Mouse (Mus musculus): Measurements from ENCODE around the gene Plxnc1.

Gene Plxnc1

DNA sequence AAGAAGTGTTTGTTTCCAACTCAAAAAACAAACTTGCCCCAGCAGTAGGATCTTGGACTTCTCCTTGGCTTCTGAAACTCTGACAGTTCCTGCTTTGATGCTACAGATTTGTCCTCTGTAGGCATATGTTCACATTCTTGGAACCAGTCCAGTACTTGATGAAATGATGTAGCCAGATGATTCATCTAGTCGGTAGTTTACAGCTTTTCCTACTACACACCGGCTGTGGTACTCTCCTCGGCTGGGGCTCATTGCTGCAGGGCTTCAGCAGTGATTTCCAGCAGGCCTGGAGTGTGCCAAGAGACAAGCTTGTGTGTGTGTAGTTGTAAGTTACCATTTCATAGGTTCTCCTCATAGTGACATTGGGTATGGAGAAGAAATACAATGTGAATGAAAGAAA is 173.1 kb downstream of the Plxnc1 start:
- Histone ChIP-seq H3K4me1 (replicated peaks; ENCODE audit: low read depth, low read length) (no peaks in the 10 kb centered on the region), H3K36me3 (ENCODE audit: insufficient read depth, low read length) (peaks cover 26% of the 10 kb centered on the region), H3K27me3 (ENCODE audit: insufficient read depth, low read length) (no peaks in the 10 kb centered on the region), H3K9me3 (ENCODE audit: low read length) (no peaks in the 10 kb centered on the region), H3K4me3 (replicated peaks; ENCODE audit: low read length) (no peak overlapping the region)
- TF ChIP-seq CTCF (conservative IDR thresholded peaks at IDR 0.05; ENCODE audit: low read length) (no peak), NANOG (IDR thresholded peaks at IDR 0.05; ENCODE audit: borderline replicate concordance, low read length) (no peak), POU5F1 (IDR thresholded peaks at IDR 0.05; ENCODE audit: borderline replicate concordance, low read length) (no peak)

GRCm38 (mm10) chr10:94747011-94747410 is 197.6 kb downstream of the Plxnc1 start:
- TF ChIP-seq CTCF (conservative IDR thresholded peaks at IDR 0.05; ENCODE audit: low read length) (no peak), NANOG (IDR thresholded peaks at IDR 0.05; ENCODE audit: borderline replicate concordance, low read length) (no peak), POU5F1 (IDR thresholded peaks at IDR 0.05; ENCODE audit: borderline replicate concordance, low read length) (no peak)
- peaks cover 15% of the 10 kb centered on the region for H3K36me3 ChIP-seq (ENCODE audit: insufficient read depth, low read length)
- H3K4me3 ChIP-seq (replicated peaks; ENCODE audit: low read length): no peak overlapping the region
- H3K4me1 ChIP-seq (replicated peaks; ENCODE audit: low read depth, low read length): no peaks in the 10 kb centered on the region
- no peaks in the 10 kb centered on the region for H3K27me3 ChIP-seq (ENCODE audit: insufficient read depth, low read length)
- H3K9me3 ChIP-seq (ENCODE audit: low read length): no peaks in the 10 kb centered on the region

GRCm38 (mm10) chr10:94741459-94741858 is 203.2 kb downstream of the Plxnc1 start:
- Histone ChIP-seq H3K4me3 (replicated peaks; ENCODE audit: low read length) (no peak overlapping the region), H3K36me3 (ENCODE audit: insufficient read depth, low read length) (no peaks in the 10 kb centered on the region; the same call in 1 of the 2 replicates), H3K9me3 (ENCODE audit: low read length) (no peaks in the 10 kb centered on the region), H3K27me3 (ENCODE audit: insufficient read depth, low read length) (no peaks in the 10 kb centered on the region), H3K4me1 (replicated peaks; ENCODE audit: low read depth, low read length) (no peaks in the 10 kb centered on the region)
- TF ChIP-seq NANOG (IDR thresholded peaks at IDR 0.05; ENCODE audit: borderline replicate concordance, low read length) (no peak), POU5F1 (IDR thresholded peaks at IDR 0.05; ENCODE audit: borderline replicate concordance, low read length) (no peak), CTCF (conservative IDR thresholded peaks at IDR 0.05; ENCODE audit: low read length) (no peak)

All from E14TG2a.4 (cell line).